Mouse (Mus musculus) olfactory bulb, adult 2 months (tissue): ENCODE results near the gene Vipas39.

Experiments
- CTCF ChIP-seq: fragments of 200-500 bp; IDR thresholded peaks from 2 replicates; pipeline ENCODE4 v1.5.1; 2012; ENCODE audit warnings: low read depth, mild to moderate bottlenecking, low read length, moderate library complexity; ENCODE audit not compliant: insufficient read depth
- POLR2A ChIP-seq: fragments of 200-500 bp; IDR thresholded peaks from 2 replicates; pipeline ENCODE4 v1.6.1; 2012; ENCODE audit warnings: mild to moderate bottlenecking, low read depth, low read length, moderate library complexity; ENCODE audit not compliant: insufficient read depth

GRCm38 (mm10) chr12:87284726-87285125, 18.7 kb upstream of the Vipas39 start:
- TF ChIP-seq CTCF: no peak
- no peak for TF ChIP-seq POLR2A
